Mouse (Mus musculus) testis, adult 2 months (tissue): ENCODE measurements around the gene Chrm4.

Experiments used
- CTCF ChIP-seq: fragments of 200-500 bp; IDR thresholded peaks from 2 replicates; pipeline ENCODE4 v1.5.1; 2012; ENCODE audit warnings: low read depth, mild to moderate bottlenecking, inconsistent platforms, low read length, moderate library complexity; ENCODE audit not compliant: control insufficient read depth, insufficient read depth, insufficient replicate concordance
- POLR2A ChIP-seq: fragments of 200-500 bp; IDR thresholded peaks from 2 replicates; pipeline ENCODE4 v1.6.1; 2012; ENCODE audit warnings: low read depth, mild to moderate bottlenecking, inconsistent platforms, low read length, moderate library complexity; ENCODE audit not compliant: control insufficient read depth

DNA sequence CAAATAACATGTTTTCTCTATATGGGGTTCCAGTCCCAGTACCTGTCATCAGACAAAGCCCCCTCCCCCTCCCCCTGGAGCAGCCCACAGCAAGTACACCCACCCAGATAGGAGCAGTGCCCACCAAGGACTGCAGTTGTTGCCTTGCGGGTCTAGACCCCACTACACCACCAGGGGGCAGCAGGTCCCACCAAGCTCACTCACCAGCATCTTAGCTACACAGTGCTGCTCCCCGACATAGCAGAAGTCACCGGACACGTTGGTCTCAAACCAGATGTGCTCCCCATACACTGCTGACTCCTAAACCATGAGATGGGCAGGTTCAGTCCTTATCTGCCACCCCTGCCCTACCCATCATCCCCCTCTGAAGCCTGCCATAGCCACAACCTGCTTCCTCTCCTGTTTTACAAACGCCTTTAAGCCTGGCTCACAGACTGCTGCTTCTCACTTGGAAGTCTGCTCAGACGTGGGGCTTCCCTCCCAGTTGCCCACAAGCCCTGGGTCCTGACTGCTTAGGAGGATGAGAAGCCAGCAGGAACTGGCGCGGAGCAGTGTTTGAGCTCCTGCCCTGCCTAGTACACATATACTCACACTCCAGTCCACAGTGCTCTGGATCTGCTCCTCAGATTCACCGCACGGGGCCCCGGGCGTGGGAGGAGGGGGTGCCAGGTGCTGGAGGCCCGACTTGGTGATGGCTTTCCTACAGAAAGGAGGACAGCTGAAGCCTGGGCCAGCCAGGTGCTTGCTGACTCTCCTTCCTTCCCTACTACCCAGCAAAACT is 17.3 kb downstream of the Chrm4 start:
- TF ChIP-seq POLR2A (no peak), CTCF (peak; percentile 93; the same call in 1 of the 2 replicates)
